Mouse (Mus musculus): ENCODE measurements around the gene Atxn2. TPM values are rescaled to one million over a fixed set of nuclear protein-coding genes. Genes with fewer than 3 reads are reported as not detected.
"Not testable (repeated sequence)": the region's sequence is repeated elsewhere in the genome, so short reads cannot be mapped to it uniquely, and the experiment has no call there.

Gene Atxn2
- polyA plus RNA-seq, 1 experiment from 2014 or later = 54.9 TPM

- H3K4me2 ChIP-seq (replicated peaks) = peak overlapping the region; percentile 89
- peak; percentile 30; the same call in 1 of the 2 replicates for ATAC-seq (ENCODE audit: low FRiP score, low read depth)
- H3K4me3 ChIP-seq = peak overlapping the region; percentile 97
- H3K27me3 ChIP-seq = no peaks in the 10 kb centered on the region
- H3K4me1 ChIP-seq = peaks cover 37% of the 10 kb centered on the region
- H3K9me3 ChIP-seq = no peaks in the 10 kb centered on the region
- WGBS = under 1% methylated on average over 30 of the region's 32 CpGs
- H3K9ac ChIP-seq = peak overlapping the region; percentile 97
- peaks cover 3% of the 10 kb centered on the region; the same call in 1 of the 2 replicates for H3K36me3 ChIP-seq
- H3K27ac ChIP-seq = peak overlapping the region; percentile 95
Measured at GRCm38 (mm10) chr5:121712934-121713538, 1.9 kb downstream of the Atxn2 start.

GRCm38 (mm10) chr5:121714331-121714730, 3.2 kb downstream of the Atxn2 start:
- H3K4me3 ChIP-seq = peak overlapping the region; percentile 97
- 72% methylated on average over 1 of the region's 1 CpGs for WGBS
- no peak overlapping the region for H3K9ac ChIP-seq

GRCm38 (mm10) chr5:121714928-121715327, 3.8 kb downstream of the Atxn2 start:
- H3K4me1 ChIP-seq = peaks cover 47% of the 10 kb centered on the region
- no peak overlapping the region for H3K9ac ChIP-seq
- H3K9me3 ChIP-seq = no peaks in the 10 kb centered on the region
- H3K27ac ChIP-seq = no peak overlapping the region
- ATAC-seq (ENCODE audit: low FRiP score, low read depth) = no peak
- no peaks in the 10 kb centered on the region for H3K27me3 ChIP-seq
- 69% methylated on average over 6 of the region's 6 CpGs for WGBS
- no peak overlapping the region for H3K4me3 ChIP-seq
- H3K36me3 ChIP-seq = peaks cover 3% of the 10 kb centered on the region; the same call in 1 of the 2 replicates
- H3K4me2 ChIP-seq (replicated peaks) = no peak overlapping the region

More at GRCm38 (mm10) chr5:121714331-121714730, 3.2 kb downstream of the Atxn2 start:
- ATAC-seq (ENCODE audit: low FRiP score, low read depth) = no peak
- H3K27ac ChIP-seq = no peak overlapping the region
- peaks cover 42% of the 10 kb centered on the region for H3K4me1 ChIP-seq
- H3K4me2 ChIP-seq (replicated peaks) = peak overlapping the region; percentile 89
- no peaks in the 10 kb centered on the region for H3K27me3 ChIP-seq
- peaks cover 3% of the 10 kb centered on the region; the same call in 1 of the 2 replicates for H3K36me3 ChIP-seq
- H3K9me3 ChIP-seq = no peaks in the 10 kb centered on the region

GRCm38 (mm10) chr5:121718462-121718861, 7.3 kb downstream of the Atxn2 start:
- Histone ChIP-seq H3K9me3 (no peaks in the 10 kb centered on the region), H3K4me2 (replicated peaks) (no peak overlapping the region), H3K36me3 (peaks cover 3% of the 10 kb centered on the region; the same call in 1 of the 2 replicates), H3K9ac (no peak overlapping the region), H3K27ac (no peak overlapping the region), H3K27me3 (no peaks in the 10 kb centered on the region), H3K4me1 (peaks cover 51% of the 10 kb centered on the region), H3K4me3 (no peak overlapping the region)
- 87% methylated on average over 5 of the region's 5 CpGs for WGBS
- ATAC-seq (ENCODE audit: low FRiP score, low read depth) = no peak

GRCm38 (mm10) chr5:121720888-121721585, 9.9 kb downstream of the Atxn2 start:
- no peaks in the 10 kb centered on the region for H3K27me3 ChIP-seq
- no peak overlapping the region for H3K4me3 ChIP-seq
- H3K27ac ChIP-seq = no peak overlapping the region
- H3K4me1 ChIP-seq = peaks cover 36% of the 10 kb centered on the region
- 94% methylated on average over 5 of the region's 5 CpGs for WGBS
- H3K9me3 ChIP-seq = no peaks in the 10 kb centered on the region
- peaks cover 3% of the 10 kb centered on the region; the same call in 1 of the 2 replicates for H3K36me3 ChIP-seq
- no peak overlapping the region for H3K4me2 ChIP-seq (replicated peaks)
- H3K9ac ChIP-seq = no peak overlapping the region
- ATAC-seq (ENCODE audit: low FRiP score, low read depth) = no peak

- Histone ChIP-seq H3K4me2 (replicated peaks) (no peak overlapping the region), H3K27me3 (no peaks in the 10 kb centered on the region), H3K9ac (no peak overlapping the region), H3K4me1 (peaks cover 31% of the 10 kb centered on the region), H3K27ac (no peak overlapping the region), H3K4me3 (no peak overlapping the region), H3K9me3 (no peaks in the 10 kb centered on the region), H3K36me3 (peaks cover 3% of the 10 kb centered on the region; the same call in 1 of the 2 replicates)
- no peak for ATAC-seq (ENCODE audit: low FRiP score, low read depth)
- WGBS = 76% methylated on average over 3 of the region's 3 CpGs
Measured at GRCm38 (mm10) chr5:121721841-121722240, 10.7 kb downstream of the Atxn2 start.

- 83% methylated on average over 1 of the region's 1 CpGs for WGBS
- Histone ChIP-seq H3K27me3 (no peaks in the 10 kb centered on the region), H3K4me3 (no peak overlapping the region), H3K9me3 (no peaks in the 10 kb centered on the region), H3K4me2 (replicated peaks) (no peak overlapping the region), H3K4me1 (peaks cover 23% of the 10 kb centered on the region), H3K36me3 (peaks cover 18% of the 10 kb centered on the region), H3K27ac (no peak overlapping the region), H3K9ac (no peak overlapping the region)
- ATAC-seq (ENCODE audit: low FRiP score, low read depth) = no peak
Measured at GRCm38 (mm10) chr5:121724678-121725077, 13.5 kb downstream of the Atxn2 start.

- no peak overlapping the region for H3K27ac ChIP-seq
- WGBS = 94% methylated on average over 2 of the region's 2 CpGs
- no peak overlapping the region for H3K4me2 ChIP-seq (replicated peaks)
- peaks cover 29% of the 10 kb centered on the region for H3K36me3 ChIP-seq
- no peak overlapping the region for H3K9ac ChIP-seq
- no peak for ATAC-seq (ENCODE audit: low FRiP score, low read depth)
- H3K4me1 ChIP-seq = no peaks in the 10 kb centered on the region; the same call in 1 of the 2 replicates
- H3K27me3 ChIP-seq = no peaks in the 10 kb centered on the region
- H3K9me3 ChIP-seq = no peaks in the 10 kb centered on the region
- no peak overlapping the region for H3K4me3 ChIP-seq
Measured at GRCm38 (mm10) chr5:121730057-121730456, 18.9 kb downstream of the Atxn2 start.

- H3K27me3 ChIP-seq = no peaks in the 10 kb centered on the region
- H3K4me1 ChIP-seq = no peaks in the 10 kb centered on the region
- peaks cover 4% of the 10 kb centered on the region; the same call in 1 of the 2 replicates for H3K9me3 ChIP-seq
- H3K4me2 ChIP-seq (replicated peaks) = no peak overlapping the region
- no peak for ATAC-seq (ENCODE audit: low FRiP score, low read depth)
- no peak overlapping the region for H3K27ac ChIP-seq
- no peak overlapping the region for H3K4me3 ChIP-seq
- H3K36me3 ChIP-seq = peaks cover 15% of the 10 kb centered on the region
- WGBS = 90% methylated on average over 3 of the region's 3 CpGs
- H3K9ac ChIP-seq = no peak overlapping the region
Measured at GRCm38 (mm10) chr5:121736641-121737040, 25.5 kb downstream of the Atxn2 start.

- not testable (repeated sequence) for H3K4me3 ChIP-seq; H3K4me2 ChIP-seq (replicated peaks); H3K27me3 ChIP-seq; H3K9ac ChIP-seq; H3K9me3 ChIP-seq; H3K4me1 ChIP-seq; ATAC-seq (ENCODE audit: low FRiP score, low read depth); H3K27ac ChIP-seq
- H3K36me3 ChIP-seq = peaks cover 15% of the 10 kb centered on the region
- WGBS = 72% methylated on average over 2 of the region's 2 CpGs
Measured at GRCm38 (mm10) chr5:121738162-121738561, 27.0 kb downstream of the Atxn2 start.

- Histone ChIP-seq H3K4me1 (no peaks in the 10 kb centered on the region), H3K4me2 (replicated peaks) (no peak overlapping the region), H3K4me3 (no peak overlapping the region), H3K9me3 (peaks cover 4% of the 10 kb centered on the region; the same call in 1 of the 2 replicates), H3K9ac (no peak overlapping the region), H3K27ac (no peak overlapping the region), H3K27me3 (no peaks in the 10 kb centered on the region), H3K36me3 (peaks cover 15% of the 10 kb centered on the region)
- WGBS = 90% methylated on average over 7 of the region's 7 CpGs
- no peak for ATAC-seq (ENCODE audit: low FRiP score, low read depth)
Measured at GRCm38 (mm10) chr5:121738576-121739191, 27.5 kb downstream of the Atxn2 start.

GRCm38 (mm10) chr5:121740516-121740915, 29.4 kb downstream of the Atxn2 start:
- H3K4me2 ChIP-seq (replicated peaks) = no peak overlapping the region
- peaks cover 4% of the 10 kb centered on the region for H3K36me3 ChIP-seq
- H3K27ac ChIP-seq = no peak overlapping the region
- no peaks in the 10 kb centered on the region for H3K27me3 ChIP-seq
- H3K4me1 ChIP-seq = no peaks in the 10 kb centered on the region
- ATAC-seq (ENCODE audit: low FRiP score, low read depth) = no peak
- peaks cover 4% of the 10 kb centered on the region; the same call in 1 of the 2 replicates for H3K9me3 ChIP-seq
- 95% methylated on average over 1 of the region's 1 CpGs for whole genome bisulfite sequencing
- H3K4me3 ChIP-seq = no peak overlapping the region
- H3K9ac ChIP-seq = no peak overlapping the region
